Mouse (Mus musculus): ENCODE results near the gene Luc7l2.

- TF ChIP-seq CTCF (IDR thresholded peaks at IDR 0.05; ENCODE audit: low read depth) (peak; percentile 96), EP300 (IDR thresholded peaks at IDR 0.05; ENCODE audit: low read depth) (peak; percentile 64; the same call in 1 of the 2 replicates)
These were observed 16.3 kb upstream of the Luc7l2 start for GRCm38 (mm10) chr6:38534640-38535365.

Measured in heart, postnatal 0 days (tissue).